Mouse (Mus musculus) brain, embryonic 14.5 days (tissue): Measurements from ENCODE around the gene Tapbp. TPM values are rescaled to one million over a fixed set of nuclear protein-coding genes. Genes with fewer than 3 reads are reported as not detected.

ENCODE experiments used
- DNase-seq: peaks from one replicate; pipeline ENCODE4 v3.0.0-alpha.2; 2011; ENCODE audit warnings: low read depth
- CTCF ChIP-seq: fragments of 200-500 bp; IDR thresholded peaks from 2 replicates; pipeline ENCODE4 v1.5.1; 2012; ENCODE audit warnings: inconsistent platforms, mild to moderate bottlenecking, moderate library complexity, borderline replicate concordance; ENCODE audit not compliant: insufficient read depth, insufficient read length; ENCODE audit errors: extremely low read depth
- POLR2A ChIP-seq: fragments of 200-500 bp; IDR thresholded peaks from 2 replicates; pipeline ENCODE4 v1.6.1; 2012; ENCODE audit warnings: mild to moderate bottlenecking, inconsistent platforms, borderline replicate concordance; ENCODE audit not compliant: poor library complexity, insufficient read depth, insufficient read length, severe bottlenecking; ENCODE audit errors: extremely low read depth
- polyA plus RNA-seq: library from polyadenylated mRNA; depleted of rRNA; stranded (reverse); fragments of >200 nt; gene quantifications from 2 replicates; pipeline ENCODE4 v1.2.3, GENCODE M21; 2012; rRNA removed

The Tapbp gene
- polyA plus RNA-seq, 1 experiment, result 22.8 TPM

GRCm38 (mm10) chr17:33968489-33968888 is 52.8 kb downstream of the Tapbp start:
- TF ChIP-seq POLR2A, result no peak
- peak; percentile 92 for TF ChIP-seq CTCF
- DNase-seq, result peak; percentile 89

GRCm38 (mm10) chr17:33968927-33969326 is 53.2 kb downstream of the Tapbp start:
- no peak for TF ChIP-seq POLR2A
- TF ChIP-seq CTCF, result peak; percentile 42; the same call in 1 of the 2 replicates
- peak; percentile 65 for DNase-seq

- DNase-seq, result no peak
- no peak; the same call in 1 of the 2 replicates for TF ChIP-seq CTCF
- no peak for TF ChIP-seq POLR2A
These were observed 53.7 kb downstream of the Tapbp start for GRCm38 (mm10) chr17:33969394-33969793.

- TF ChIP-seq POLR2A (no peak), CTCF (no peak)
- no peak for DNase-seq
These were observed 57.0 kb downstream of the Tapbp start for GRCm38 (mm10) chr17:33972691-33973090.

GRCm38 (mm10) chr17:33973572-33973971 is 57.9 kb downstream of the Tapbp start:
- no peak for TF ChIP-seq CTCF
- TF ChIP-seq POLR2A, result no peak
- no peak for DNase-seq

- TF ChIP-seq POLR2A (no peak), CTCF (no peak)
- DNase-seq, result no peak
These were observed 62.3 kb downstream of the Tapbp start for GRCm38 (mm10) chr17:33977861-33978557.

- TF ChIP-seq POLR2A (no peak), CTCF (no peak)
- no peak for DNase-seq
These were observed 62.9 kb downstream of the Tapbp start for GRCm38 (mm10) chr17:33978631-33979031.

Other genes with a start within 250 kb of the Tapbp start
- gene Hnrnpm, start 229.0 kb upstream of the Tapbp start, polyA plus RNA-seq, result 206 and 243 TPM in 2 replicates
- 59.3 and 65.7 TPM in 2 replicates for gene March2, start 197.2 kb upstream of the Tapbp start, polyA plus RNA-seq
- 633 and 642 TPM in 2 replicates for gene Rab11b, start 155.4 kb upstream of the Tapbp start, polyA plus RNA-seq
- 9.8 and 10.6 TPM in 2 replicates for gene Angptl4, start 134.1 kb upstream of the Tapbp start, polyA plus RNA-seq
- gene Kank3, start 105.4 kb upstream of the Tapbp start, polyA plus RNA-seq, result 50.7 and 61.9 TPM in 2 replicates
- 1,048 and 1,174 TPM in 2 replicates for gene Rps28, start 91.3 kb upstream of the Tapbp start, polyA plus RNA-seq
- 327 and 425 TPM in 2 replicates for gene Ndufa7, start 91.3 kb upstream of the Tapbp start, polyA plus RNA-seq
- 41.6 and 49.6 TPM in 2 replicates for gene Cd320, start 72.8 kb upstream of the Tapbp start, polyA plus RNA-seq
- not detected in 2 replicates for gene Gm7029, start 42.1 kb upstream of the Tapbp start, polyA plus RNA-seq
- 18.5 and 32.3 TPM in 2 replicates for gene Kifc1, start 25.2 kb upstream of the Tapbp start, polyA plus RNA-seq
- 0.30 and 0.38 TPM in 2 replicates for gene Platr17, start 10.8 kb upstream of the Tapbp start, polyA plus RNA-seq
- 43.8 and 52.6 TPM in 2 replicates for gene Daxx, start 6.5 kb upstream of the Tapbp start, polyA plus RNA-seq
- gene Zbtb22, start within 50 bp of the Tapbp start, polyA plus RNA-seq, result 35.8 and 43.6 TPM in 2 replicates
- 184 and 285 TPM in 2 replicates for gene Rgl2, start 13.6 kb downstream of the Tapbp start, polyA plus RNA-seq
- gene Pfdn6, start 24.4 kb downstream of the Tapbp start, polyA plus RNA-seq, result 85.7 and 97.5 TPM in 2 replicates
- 22.8 and 29.3 TPM in 2 replicates for gene Wdr46, start 24.8 kb downstream of the Tapbp start, polyA plus RNA-seq
- gene B3galt4, start 35.6 kb downstream of the Tapbp start, polyA plus RNA-seq, result 9.9 and 11.1 TPM in 2 replicates
- gene Vps52, start 39.9 kb downstream of the Tapbp start, polyA plus RNA-seq, result 71.7 and 72.8 TPM in 2 replicates
- 744 and 771 TPM in 2 replicates for gene Rps18, start 40.1 kb downstream of the Tapbp start, polyA plus RNA-seq
- gene H2-K1, start 84.4 kb downstream of the Tapbp start, polyA plus RNA-seq, result 20.4 and 20.5 TPM in 2 replicates
- 58.8 and 68.8 TPM in 2 replicates for gene Ring1, start 108.8 kb downstream of the Tapbp start, polyA plus RNA-seq
- 88.8 and 156 TPM in 2 replicates for gene H2-Ke6, start 112.2 kb downstream of the Tapbp start, polyA plus RNA-seq
- 133 and 138 TPM in 2 replicates for gene Slc39a7, start 115.8 kb downstream of the Tapbp start, polyA plus RNA-seq
- gene Rxrb, start 115.9 kb downstream of the Tapbp start, polyA plus RNA-seq, result 83.9 and 97.4 TPM in 2 replicates
- gene Col11a2, start 123.5 kb downstream of the Tapbp start, polyA plus RNA-seq, result 11.5 and 11.8 TPM in 2 replicates
- gene H2-Oa, start 176.4 kb downstream of the Tapbp start, polyA plus RNA-seq, result 0.07 and 0.20 TPM in 2 replicates
- gene H2-DMa, start 203.6 kb downstream of the Tapbp start, polyA plus RNA-seq, result 12.0 and 16.4 TPM in 2 replicates
- 186 and 256 TPM in 2 replicates for gene Brd2, start 206.7 kb downstream of the Tapbp start, polyA plus RNA-seq
- 0.18 and 0.40 TPM in 2 replicates for gene H2-DMb2, start 227.4 kb downstream of the Tapbp start, polyA plus RNA-seq
- gene H2-DMb1, start 237.2 kb downstream of the Tapbp start, polyA plus RNA-seq, result 0.82 and 1.1 TPM in 2 replicates